Mouse (Mus musculus) retina, adult 2 months (tissue): ENCODE measurements around the gene Cep95.
A peak's percentile ranks its signal among the peaks of the same experiment; 100 is the strongest.
"Not testable (repeated sequence)": the region's sequence is repeated elsewhere in the genome, so short reads cannot be mapped to it uniquely, and the experiment has no call there.

Experiments used
- DNase-seq: peaks from one replicate; pipeline ENCODE4 v3.0.0-alpha.2; 2012; ENCODE audit warnings: low read depth, low spot score

The Cep95 gene

DNA sequence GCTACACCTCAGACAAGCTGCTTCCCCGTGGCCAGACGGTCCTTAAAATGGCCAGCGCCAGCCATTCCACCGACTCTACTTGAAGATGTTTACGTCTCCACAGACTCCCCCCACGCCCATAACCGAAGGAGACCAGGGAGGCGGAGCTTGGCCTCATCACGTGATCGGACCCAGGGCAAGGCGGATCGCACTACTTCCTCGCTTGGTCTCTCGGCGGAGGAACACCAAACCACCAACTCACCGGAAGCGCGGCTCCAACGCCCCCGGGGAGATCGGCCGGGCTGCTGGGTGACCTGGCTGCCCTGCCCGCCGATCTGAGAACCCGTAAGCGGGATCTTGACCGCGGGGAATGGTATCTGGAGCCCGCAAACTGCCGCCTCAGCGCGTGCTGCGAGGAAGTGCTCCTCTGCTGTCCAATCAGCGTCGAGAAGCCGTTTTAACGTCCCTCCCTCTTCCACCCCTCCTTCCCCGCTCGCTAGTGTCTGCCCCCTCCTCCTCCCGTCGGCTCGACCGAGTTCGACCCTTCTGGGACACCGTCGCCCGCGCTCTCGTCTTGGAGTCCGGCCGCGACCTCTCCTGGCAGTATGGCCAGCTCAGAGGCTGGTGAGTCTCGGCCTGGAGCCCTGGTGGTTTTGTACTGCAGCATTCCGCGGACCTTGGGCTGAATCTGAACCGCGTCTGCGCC is at the start of gene Cep95, which contains the start of gene Ddx5:
Gene Cep95, plus strand, starts transcription at position 478 of the 685 bp plus-strand sequence.
Gene Ddx5, minus strand, starts transcription at position 411 of the 685 bp plus-strand sequence.
- DNase-seq, result peak; percentile 95

DNA sequence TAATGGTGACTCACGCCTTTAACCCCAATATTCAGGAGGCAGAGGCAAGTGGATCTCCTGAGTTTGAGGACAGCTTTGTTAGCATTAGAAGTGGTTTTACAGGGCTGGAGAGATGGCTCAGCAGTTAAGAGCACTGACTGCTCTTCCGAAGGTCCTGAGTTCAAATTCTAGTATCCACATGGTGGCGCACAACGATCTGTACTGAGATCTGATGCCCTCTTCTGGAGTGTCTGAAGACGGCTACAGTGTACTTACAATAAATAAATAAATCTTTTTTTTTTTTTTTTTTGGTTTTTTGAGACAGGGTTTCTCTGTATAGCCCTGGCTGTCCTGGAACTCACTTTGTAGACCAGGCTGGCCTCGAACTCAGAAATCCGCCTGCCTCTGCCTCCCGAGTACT is 48.3 kb upstream of the Cep95 start:
- not testable (repeated sequence) for DNase-seq

DNA sequence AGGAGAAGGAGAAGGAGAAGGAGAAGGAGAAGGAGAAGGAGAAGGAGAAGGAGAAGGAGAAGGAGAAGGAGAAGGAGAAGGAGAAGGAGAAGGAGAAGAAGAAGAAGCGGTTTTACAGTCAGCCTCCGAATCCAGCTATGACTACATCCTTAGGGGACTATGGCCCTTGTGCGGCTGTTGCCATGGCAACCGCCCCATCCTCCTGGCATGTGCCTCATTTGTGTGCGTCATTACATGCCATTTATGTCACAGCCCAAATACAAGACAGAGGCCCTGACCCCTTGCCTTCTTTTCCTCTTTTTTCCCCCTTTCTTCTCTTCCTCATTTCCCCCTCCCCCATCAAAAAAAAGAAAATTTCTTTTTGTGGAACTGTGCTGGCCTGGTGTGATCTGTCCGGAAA is 47.8 kb upstream of the Cep95 start:
- DNase-seq, result no peak

DNA sequence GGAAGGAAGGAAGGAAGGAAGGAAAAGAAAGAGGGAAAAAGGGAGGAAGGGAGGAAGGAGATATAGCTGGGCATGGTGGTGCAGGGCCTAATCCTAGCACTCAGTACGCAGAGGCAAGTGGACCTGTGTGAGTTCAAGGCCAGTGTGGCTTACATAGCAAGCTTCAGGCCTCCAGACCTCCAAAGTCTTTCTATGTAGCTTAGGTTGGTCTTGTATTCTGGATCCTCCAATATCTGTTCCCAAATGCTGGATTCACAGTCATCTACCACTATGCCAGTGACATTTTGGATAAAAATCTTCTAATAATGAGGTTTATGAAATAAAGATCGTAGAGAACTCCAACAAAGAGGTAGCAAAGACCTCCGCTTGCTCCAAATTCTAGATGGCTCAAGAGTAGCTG is 47.2 kb upstream of the Cep95 start:
- no peak for DNase-seq

DNA sequence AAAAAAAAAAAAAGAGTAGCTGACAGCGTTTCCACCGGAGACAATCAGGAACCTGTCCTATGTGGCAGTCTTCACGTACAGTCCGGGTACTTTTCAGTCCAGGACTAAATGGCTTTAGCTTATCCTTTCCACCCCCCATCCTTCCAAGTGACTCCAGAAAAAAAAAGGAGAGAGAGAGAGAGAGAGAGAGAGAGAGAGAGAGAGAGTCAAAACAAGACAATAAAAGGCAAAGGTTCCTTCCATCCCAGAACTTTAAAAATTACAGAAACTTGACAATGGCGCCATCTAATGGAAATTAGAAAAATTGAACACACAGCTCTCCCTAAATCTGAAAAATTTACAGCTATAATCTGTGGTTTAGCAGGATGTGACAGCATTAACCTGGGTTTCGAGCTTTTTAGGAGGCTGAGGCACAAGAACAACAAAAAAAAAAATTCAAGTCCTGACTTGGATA is 46.6 kb upstream of the Cep95 start:
- no peak for DNase-seq

DNA sequence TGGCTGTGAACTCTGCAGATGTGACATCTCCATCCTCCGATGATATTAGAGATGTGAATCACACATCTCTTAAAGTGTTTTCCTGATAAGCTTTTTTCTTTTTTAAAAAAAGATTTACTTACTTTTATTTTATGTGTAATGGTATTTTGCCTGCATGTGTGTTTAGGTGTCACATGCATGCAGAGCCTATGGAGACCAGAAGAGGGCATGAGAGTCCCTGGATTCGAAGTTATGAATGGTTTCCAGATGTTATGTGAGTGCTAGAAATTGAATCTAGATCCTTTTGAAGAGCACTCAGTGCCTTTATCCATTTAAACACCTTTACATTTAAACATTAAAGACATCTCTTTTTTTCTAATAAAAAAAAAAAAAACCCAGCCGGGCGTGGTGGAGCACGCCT is 44.1 kb upstream of the Cep95 start:
- no peak for DNase-seq

DNA sequence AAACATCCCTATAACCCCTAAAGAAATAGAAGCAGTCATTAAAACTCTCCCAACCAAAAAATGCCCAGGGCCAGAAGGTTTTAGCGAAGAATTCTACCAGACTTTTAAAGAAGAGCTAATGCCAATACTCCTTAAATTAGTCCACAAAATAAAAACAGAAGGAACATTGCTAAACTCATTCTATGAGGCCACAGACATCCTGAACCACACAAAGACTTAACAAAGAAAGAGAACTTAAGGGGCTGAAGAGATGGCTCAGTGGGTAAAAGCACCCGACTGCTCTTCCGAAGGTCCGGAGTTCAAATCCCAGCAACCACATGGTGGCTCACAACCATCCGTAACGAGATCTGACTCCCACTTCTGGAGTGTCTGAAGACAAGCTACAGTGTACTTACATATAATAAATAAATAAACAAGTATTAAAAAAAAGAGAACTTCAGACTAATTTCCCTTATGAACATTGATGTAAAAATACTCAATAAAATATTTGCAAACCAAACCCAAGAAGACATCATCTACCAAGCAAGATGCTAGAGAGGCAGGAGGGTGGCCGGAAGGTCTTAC is 39.4 kb upstream of the Cep95 start:
- DNase-seq, result not testable (repeated sequence)

DNA sequence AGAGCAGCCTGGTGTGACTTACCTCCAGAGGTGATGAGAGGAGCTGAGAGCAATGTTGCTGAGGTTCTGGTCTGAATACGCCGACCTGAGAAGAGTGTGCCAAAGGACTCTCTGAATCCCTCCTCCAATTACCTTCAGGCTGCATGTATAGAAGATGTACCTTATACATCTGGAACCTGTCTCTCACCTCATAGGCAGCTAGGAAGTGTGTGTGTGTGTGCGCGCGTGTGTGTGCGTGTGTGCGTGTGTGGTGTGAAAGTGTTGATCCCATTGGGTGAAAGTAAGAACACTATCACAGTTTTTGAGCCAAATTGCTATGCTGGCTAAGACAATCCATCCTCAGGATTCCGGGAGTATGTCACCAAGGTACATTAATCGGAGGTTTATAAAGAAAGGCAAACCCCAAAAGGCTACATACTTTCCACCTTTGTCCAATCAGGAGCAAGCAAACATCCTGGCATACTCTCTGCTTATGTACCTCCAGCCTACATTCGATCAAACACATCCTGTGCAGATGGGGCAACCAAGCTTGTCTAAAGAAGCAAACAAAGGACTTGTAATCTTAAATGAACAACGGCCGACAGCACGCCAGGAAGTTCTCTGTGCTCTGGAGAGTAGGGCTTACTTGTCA is 38.8 kb upstream of the Cep95 start, which contains the start of gene Pecam1:
Gene Pecam1, minus strand, starts transcription at position 508 of the 631 bp plus-strand sequence.
- no peak for DNase-seq

DNA sequence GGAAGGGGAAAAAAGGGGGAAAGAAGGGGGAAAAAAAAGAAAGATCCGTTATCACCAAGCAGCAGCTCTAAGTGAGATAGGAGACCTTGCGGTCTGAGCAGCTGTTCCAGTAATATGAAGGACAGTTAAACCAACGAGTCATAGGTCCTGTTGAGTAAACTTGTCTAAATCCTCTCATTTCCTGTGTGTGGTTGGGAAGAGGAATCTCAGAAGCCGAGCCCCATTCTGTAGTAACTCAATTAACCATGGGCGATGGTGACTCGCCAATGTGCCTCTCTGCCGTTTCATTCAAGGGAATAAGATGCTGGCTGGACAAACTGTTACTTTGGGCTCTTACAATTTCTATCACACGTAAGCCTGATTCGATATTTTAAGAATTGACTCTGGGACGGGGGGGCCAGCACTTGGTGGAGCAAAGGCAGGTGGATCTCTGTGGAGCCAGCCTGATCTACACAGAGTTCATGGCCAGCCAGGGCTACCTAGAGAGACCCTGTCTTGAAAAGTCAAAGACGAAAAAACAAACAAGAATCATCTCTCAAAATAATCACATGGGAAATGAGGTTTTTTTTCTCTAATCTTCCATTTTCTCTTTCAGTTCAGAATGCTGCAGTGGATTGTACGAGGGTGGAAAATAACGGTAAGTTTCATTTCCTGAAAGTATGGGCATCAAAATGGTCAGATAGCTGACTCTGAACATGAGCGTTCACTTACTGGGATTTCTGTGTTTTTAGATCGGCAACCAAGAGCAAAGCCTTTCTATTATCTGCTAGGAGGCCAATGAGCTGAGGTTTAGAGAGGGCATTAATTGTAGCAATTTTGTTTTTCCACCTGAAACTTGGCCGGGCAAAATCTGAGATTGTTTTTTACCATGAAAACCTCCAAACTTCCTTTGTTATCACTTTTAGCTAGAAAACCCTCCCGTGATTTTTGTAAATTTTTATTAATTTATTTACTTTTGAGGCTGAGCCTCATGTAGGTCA is 37.7 kb upstream of the Cep95 start, which contains the start of gene Milr1:
Gene Milr1, plus strand, starts transcription at position 188 of the 980 bp plus-strand sequence.
- DNase-seq, result no peak

DNA sequence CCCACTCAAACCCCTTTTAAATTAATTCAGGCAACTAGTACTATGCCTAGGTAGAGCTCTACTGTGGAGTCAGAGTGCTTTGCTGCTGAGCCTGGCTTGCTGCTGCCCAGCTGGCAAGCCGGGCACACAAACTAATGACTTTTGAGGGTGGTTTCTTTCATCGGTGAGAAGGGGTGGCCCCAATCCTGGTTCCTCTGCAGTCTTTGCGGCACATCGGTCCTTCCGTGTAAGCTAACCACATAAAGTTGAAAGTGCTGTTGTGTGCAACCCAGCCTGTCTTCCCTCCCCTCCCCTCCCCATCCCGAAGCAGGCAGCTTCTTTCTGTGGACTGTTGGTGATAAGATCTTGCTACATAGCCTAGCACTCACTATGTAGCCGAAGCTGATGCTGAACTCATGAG is 36.9 kb upstream of the Cep95 start:
- no peak for DNase-seq

DNA sequence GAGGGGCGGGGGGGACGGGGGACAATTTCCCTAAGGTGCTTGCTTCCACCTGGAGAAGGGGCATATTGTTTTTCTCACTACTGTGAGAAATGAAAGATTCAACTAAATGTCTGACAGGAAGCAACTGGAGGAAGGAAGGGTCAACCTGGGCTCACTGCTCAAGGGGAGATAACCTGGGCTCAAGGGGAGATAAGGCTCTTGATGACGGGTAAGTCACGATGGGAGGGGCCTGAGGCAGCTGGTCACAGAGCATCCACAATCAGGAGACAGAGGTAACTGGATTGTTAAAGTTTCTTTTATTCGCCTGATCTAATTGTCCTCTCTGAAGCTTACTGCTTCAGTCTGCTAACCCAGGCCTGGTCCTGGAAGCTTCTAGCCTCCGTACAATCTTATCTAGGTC is 35.7 kb upstream of the Cep95 start:
- DNase-seq, result no peak

DNA sequence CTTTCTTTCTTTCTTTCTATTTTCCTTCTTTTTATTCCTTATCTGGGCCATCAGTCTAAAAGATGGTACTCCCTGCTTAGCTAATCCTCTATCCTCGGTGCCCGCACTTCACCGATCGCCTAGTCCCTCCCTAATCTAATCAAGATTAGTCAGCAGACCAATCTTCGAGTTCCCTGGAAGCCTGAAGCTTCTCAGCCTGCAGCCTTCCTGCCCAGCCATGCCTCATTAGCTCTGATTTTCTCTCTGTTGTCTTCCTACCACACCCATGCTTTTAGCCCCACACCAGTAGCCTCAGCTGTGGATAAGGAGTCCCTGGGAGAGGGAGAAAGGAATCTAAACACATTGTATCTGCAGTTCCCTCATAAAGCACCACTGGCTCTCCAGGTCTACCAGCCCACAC is 33.5 kb upstream of the Cep95 start:
- no peak for DNase-seq

DNA sequence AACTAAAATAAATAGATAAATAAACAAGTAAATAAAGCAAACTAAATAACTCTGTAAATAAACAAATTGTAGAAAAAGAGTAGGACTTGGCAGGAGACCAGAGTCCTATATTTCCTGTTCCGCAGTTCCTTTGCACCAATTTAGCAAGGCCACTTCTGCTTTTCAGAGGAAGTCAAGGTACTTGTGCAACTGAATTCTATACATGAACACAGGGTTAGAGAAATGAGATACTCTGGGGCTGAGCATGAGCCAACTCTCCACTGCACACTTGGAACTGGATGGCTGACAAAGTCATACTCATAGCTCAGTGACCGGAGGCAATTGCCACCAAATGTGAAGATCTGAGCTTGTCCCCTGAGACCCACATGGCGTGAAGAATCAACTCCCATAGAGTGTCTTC is 30.0 kb upstream of the Cep95 start:
- no peak for DNase-seq

DNA sequence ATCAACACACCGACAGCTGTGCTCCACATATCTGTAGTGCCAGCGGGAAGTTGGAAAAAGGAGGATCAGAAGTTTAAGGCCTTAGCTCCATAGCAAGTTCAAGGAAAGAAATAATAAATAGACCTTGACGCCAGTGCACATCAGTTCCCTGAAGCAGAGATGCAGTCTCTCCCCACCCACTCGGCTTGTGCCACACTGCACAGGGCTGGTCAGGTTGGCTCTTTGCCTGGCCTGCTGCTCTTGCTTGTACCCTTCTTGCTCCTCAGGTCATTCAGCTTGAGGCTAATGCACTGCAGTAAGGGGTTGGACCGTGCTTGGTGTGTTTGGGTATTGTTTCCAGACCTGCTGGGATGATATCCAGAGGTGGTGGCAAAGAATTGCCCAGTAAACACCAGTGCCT is 28.5 kb upstream of the Cep95 start:
- DNase-seq, result no peak

DNA sequence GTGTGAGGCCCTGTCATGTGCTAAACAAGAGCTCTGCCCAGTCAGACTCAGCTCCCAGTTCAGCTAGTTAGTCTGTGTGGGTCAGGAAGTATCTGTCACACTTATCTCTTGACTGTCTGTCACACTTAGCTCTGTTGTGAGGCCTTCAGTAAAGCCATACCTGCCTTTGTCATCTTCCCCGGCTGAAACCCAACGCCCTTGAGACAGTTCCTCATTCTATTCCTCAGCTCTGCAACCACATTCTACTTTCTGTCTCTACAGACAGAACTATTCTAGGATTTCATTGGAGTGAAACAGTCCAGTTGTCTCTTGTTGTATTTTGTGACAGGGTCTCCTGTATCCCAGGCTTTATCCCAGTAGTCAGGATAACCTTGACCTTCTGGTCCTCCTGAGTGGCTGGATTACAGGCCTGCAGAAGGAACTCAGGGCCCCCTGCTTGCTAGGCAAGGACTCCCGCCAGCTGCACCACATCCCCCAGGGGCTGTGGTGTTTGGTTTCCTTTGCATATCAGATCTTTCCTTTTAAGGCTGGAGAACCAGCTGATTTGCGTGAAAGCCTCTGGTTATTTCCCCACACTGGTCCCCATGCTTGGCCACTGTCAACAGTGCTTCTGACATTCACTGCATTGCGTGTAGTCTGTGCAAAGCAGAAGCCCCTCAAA is 26.8 kb upstream of the Cep95 start:
- no peak for DNase-seq

DNA sequence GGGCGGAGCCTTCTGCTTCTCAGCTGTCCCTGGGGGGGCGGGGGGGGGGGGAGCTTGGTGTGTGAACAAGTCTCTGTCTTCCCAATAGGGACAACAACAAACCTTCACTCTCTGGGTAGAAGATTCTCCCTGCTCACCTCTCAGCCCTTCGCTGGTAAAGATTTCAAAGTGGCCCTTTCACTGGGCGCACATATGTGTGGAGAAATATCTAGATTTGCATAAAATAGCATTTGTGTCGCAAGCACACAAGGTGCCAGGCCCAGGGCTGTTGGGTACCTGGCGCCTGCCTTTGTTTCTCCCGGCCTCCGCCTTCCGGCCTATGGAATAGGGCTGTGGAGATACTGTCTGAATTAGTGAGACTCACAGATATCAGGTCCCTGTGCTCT is 26.3 kb upstream of the Cep95 start:
- no peak for DNase-seq

DNA sequence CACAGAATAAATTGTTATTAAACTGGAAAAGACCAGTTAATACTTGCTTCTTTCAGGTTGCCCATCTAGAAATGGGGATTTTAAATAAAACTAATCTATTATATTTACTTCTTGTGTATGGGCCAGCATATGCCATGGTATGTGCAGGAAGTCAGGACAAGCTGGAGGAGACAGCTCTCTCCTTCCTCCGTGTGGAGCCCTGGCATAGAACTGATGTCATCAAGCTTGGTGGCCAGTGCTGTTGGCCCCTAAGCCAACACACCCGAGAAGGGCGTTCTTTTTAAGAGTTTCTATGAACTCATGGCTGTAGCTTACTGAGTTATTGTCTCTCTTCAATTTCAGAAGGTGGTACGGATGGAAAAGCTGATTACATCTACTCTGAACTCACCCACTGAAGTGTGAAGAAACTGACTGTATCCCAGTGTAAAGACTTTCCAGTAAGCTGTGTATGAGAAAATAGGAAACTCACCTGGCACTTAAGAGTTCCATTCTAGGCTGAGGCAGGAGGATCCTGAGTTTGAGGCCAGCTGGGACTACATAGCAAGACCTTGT is 22.4 kb upstream of the Cep95 start:
- no peak for DNase-seq

DNA sequence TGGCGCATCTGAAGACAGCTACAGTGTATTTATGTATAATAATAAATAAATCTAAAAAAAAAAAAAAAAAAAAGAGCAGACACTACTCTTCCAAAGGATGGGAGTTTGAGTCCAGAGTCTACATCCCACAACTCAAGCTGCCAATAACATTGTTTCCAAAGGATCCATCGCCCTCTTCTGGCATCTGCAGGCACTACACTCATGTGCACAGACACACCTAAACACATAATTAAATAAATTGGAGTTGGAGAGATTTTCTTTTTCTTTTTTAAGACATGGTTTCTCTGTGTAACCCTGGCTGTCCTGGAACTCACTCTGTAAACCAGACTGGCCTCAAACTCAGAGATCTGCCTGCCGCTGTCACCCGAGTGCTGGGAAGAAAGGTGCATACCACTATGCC is 21.5 kb upstream of the Cep95 start:
- no peak for DNase-seq

DNA sequence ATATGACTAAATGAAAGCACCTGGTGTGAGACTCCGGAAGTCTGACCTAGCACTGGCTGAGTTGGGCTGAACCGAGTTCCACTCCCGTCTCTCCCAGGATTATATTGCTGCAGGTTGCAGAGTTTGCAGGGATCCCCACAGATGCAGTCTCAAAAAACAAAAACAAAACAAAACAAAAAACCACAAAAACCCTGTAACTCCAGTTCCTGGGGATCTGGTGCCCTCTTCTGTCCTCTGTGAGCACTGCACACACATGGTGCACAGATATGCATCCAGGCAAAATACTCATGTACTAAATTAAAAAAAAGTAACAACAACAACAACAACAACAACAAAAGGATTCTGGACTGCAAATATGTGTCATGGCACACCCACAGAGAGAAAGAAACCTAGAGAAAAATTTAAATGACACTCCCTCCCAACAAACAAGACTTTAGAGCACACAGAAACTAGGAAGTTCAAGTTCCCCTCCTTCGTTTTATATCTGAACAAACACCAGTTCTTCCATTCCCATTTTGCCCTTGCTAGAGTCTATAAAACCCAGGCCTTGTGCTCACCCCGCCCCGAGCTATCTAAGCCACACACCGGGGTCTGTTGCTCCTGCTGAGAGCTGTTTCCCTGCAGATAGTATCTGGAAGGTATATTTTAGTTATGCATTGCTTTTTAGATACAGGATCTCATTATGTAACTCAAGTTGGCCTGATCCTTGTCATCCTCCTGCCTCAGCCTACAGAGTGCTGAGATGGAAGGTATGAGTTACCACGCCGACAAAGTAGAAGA is 18.7 kb upstream of the Cep95 start:
- no peak for DNase-seq

DNA sequence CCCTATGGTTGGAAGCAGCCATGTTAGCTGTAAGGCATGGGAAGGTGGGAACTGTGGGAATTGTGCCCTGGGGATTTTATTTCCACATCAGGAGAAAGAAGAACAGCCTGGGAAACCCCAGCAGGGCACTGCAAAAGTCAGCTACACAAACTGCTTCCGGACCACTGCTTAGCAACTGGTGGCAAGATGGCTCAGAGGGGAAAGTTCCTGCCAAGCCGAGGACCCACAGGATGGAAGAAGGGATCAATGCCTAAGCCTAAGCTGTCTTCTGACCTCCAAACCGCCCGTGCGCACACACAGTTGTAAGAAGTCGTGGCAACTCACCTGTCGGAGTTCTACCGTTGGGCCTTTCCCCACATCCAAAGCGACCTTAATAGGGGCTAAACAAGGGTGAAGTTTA is 16.0 kb upstream of the Cep95 start:
- DNase-seq, result no peak
